Mouse (Mus musculus): ENCODE results near the gene Krt19.
A peak's percentile ranks its signal among the peaks of the same experiment; 100 is the strongest.

Gene Krt19

GRCm38 (mm10) chr11:100148615-100149330 lies at the start of gene Krt19:
Gene Krt19, minus strand, starts transcription at chr11:100148665.
- DNase-seq: no peak

- DNase-seq: no peak
These were observed 44.5 kb upstream of the Krt19 start, which contains the start of gene Krt9 for GRCm38 (mm10) chr11:100192992-100193391. Gene Krt9, minus strand, starts transcription at chr11:100193246.

- DNase-seq: no peak
These were observed 43.4 kb upstream of the Krt19 start for GRCm38 (mm10) chr11:100191820-100192219.

GRCm38 (mm10) chr11:100186736-100187135 lies 38.3 kb upstream of the Krt19 start:
- DNase-seq: no peak

GRCm38 (mm10) chr11:100181725-100182124 lies 33.3 kb upstream of the Krt19 start:
- no peak for DNase-seq

- no peak for DNase-seq
These were observed 30.8 kb upstream of the Krt19 start for GRCm38 (mm10) chr11:100179260-100179659.

- DNase-seq: no peak
These were observed 29.8 kb upstream of the Krt19 start for GRCm38 (mm10) chr11:100178307-100178706.

GRCm38 (mm10) chr11:100176791-100177190 lies 28.3 kb upstream of the Krt19 start:
- DNase-seq: no peak

- peak; percentile 90 for DNase-seq
These were observed 20.6 kb upstream of the Krt19 start for GRCm38 (mm10) chr11:100168765-100169762.

- DNase-seq: peak; percentile 85
These were observed 19.6 kb upstream of the Krt19 start for GRCm38 (mm10) chr11:100168071-100168470.

GRCm38 (mm10) chr11:100164392-100164791 lies 15.9 kb upstream of the Krt19 start:
- no peak for DNase-seq

GRCm38 (mm10) chr11:100157908-100158477 lies 9.5 kb upstream of the Krt19 start:
- DNase-seq: no peak

- DNase-seq: no peak
These were observed 8.9 kb upstream of the Krt19 start for GRCm38 (mm10) chr11:100157331-100157730.

GRCm38 (mm10) chr11:100155497-100156255 lies 7.2 kb upstream of the Krt19 start:
- no peak for DNase-seq

GRCm38 (mm10) chr11:100147566-100148353 lies 705 bp downstream of the Krt19 start:
- no peak for DNase-seq

GRCm38 (mm10) chr11:100145858-100146560 lies 2.5 kb downstream of the Krt19 start:
- DNase-seq: peak; percentile 90

GRCm38 (mm10) chr11:100145104-100145503 lies 3.4 kb downstream of the Krt19 start:
- DNase-seq: peak; percentile 79

- peak; percentile 28 for DNase-seq
These were observed 7.5 kb downstream of the Krt19 start for GRCm38 (mm10) chr11:100140966-100141365.

- no peak for DNase-seq
These were observed 9.1 kb downstream of the Krt19 start for GRCm38 (mm10) chr11:100139391-100139790.

GRCm38 (mm10) chr11:100138809-100139208 lies 9.7 kb downstream of the Krt19 start:
- DNase-seq: no peak

GRCm38 (mm10) chr11:100137693-100138092 lies 10.8 kb downstream of the Krt19 start:
- DNase-seq: no peak

Data from lung, postnatal 36 days (tissue).